Mouse (Mus musculus) neural tube, embryonic 15.5 days (tissue): ENCODE measurements at regions not wholly inside any gene's neighbourhood (a gene's known extent, or its start where the extent isn't known, plus 50 kb on each side); places are given as distances from the start of the nearest gene placed in this dataset.

ENCODE experiments used
- ATAC-seq: fragments of 200-750 bp; cut with Nextera tagmentation; 2 replicates; pipeline ENCODE4 v1.8.0; 2017; ENCODE audit warnings: mild to moderate bottlenecking, moderate TSS enrichment, moderate library complexity; ENCODE audit not compliant: low FRiP score
- H3K27ac ChIP-seq: fragments of 300-500 bp; sonication (generic); replicated peaks from 2 replicates; pipeline ENCODE4 v1.5.1; 2015; ENCODE audit warnings: mild to moderate bottlenecking, inconsistent platforms
- H3K27me3 ChIP-seq: fragments of 300-500 bp; sonication (generic); replicated peaks from 2 replicates; pipeline ENCODE4 v1.6.1; 2015; ENCODE audit warnings: inconsistent platforms
- H3K36me3 ChIP-seq: fragments of 300-500 bp; sonication (generic); 2 replicates; pipeline ENCODE4 v1.6.1; 2015; ENCODE audit warnings: inconsistent platforms
- H3K4me1 ChIP-seq: fragments of 300-500 bp; sonication (generic); 2 replicates; pipeline ENCODE4 v1.6.1; 2015; ENCODE audit warnings: inconsistent platforms
- H3K4me2 ChIP-seq: fragments of 300-500 bp; sonication (generic); 2 replicates; pipeline ENCODE4 v1.6.1; 2015; ENCODE audit warnings: inconsistent platforms, mild to moderate bottlenecking, moderate library complexity
- H3K4me3 ChIP-seq: fragments of 300-500 bp; sonication (generic); replicated peaks from 2 replicates; pipeline ENCODE4 v1.5.1; 2015; ENCODE audit warnings: mild to moderate bottlenecking, inconsistent platforms
- H3K9ac ChIP-seq: fragments of 300-500 bp; sonication (generic); replicated peaks from 2 replicates; pipeline ENCODE4 v1.6.1; 2015; ENCODE audit warnings: mild to moderate bottlenecking, inconsistent platforms
- H3K9me3 ChIP-seq: fragments of 300-500 bp; sonication (generic); replicated peaks from 2 replicates; pipeline ENCODE4 v1.6.1; 2016; ENCODE audit warnings: inconsistent platforms
- WGBS: fragments of 180-500 bp; shearing (Covaris S2); methylation state at CpG from one replicate; pipeline ENCODE4 v1.1.7; 2015; ENCODE audit warnings: mixed read lengths; 5-methylcytosine and 5-hydroxymethylcytosine counted together

GRCm38 (mm10) chr10:95083341-95084148, 138.9 kb upstream of the Plxnc1 start:
- no peaks in the 10 kb centered on the region for H3K9me3 ChIP-seq
- H3K27ac ChIP-seq = no peak overlapping the region
- ATAC-seq = no peak
- H3K4me2 ChIP-seq = no peak overlapping the region
- H3K4me3 ChIP-seq = no peak overlapping the region
- no peak overlapping the region for H3K9ac ChIP-seq
- H3K36me3 ChIP-seq = no peaks in the 10 kb centered on the region
- 0 out of 2 replicates have a peak, but pooled peaks cover 6% of the 10 kb centered on the region for H3K27me3 ChIP-seq
- peaks cover 17% of the 10 kb centered on the region for H3K4me1 ChIP-seq
- 46% methylated on average over 14 of the region's 14 CpGs for WGBS

DNA sequence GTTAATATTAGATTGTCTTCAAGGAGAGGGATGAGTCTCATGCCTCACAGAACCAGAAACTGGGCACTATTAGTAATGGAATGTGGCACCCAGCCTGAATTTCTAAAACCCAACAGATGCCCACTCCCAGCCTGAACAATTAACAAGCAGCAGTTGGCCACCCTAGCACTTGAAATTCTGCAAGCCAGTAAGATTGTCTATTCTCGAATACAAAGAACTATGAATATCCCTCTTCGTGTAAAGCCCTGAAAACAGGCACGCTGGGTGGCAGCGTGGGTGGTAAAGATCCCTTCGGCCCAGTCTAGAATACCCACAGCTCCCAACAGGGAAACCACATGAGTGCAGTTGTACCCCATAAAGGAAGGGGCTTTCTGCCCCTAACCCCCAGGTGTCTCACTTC, 138.0 kb upstream of the Plxnc1 start:
- no peak for ATAC-seq
- Histone ChIP-seq H3K4me1 (peaks cover 10% of the 10 kb centered on the region), H3K27me3 (0 out of 2 replicates have a peak, but pooled peaks cover 6% of the 10 kb centered on the region), H3K9ac (no peak overlapping the region), H3K36me3 (no peaks in the 10 kb centered on the region), H3K9me3 (no peaks in the 10 kb centered on the region), H3K4me2 (no peak overlapping the region), H3K27ac (no peak overlapping the region), H3K4me3 (no peak overlapping the region)
- WGBS = 79% methylated on average over 5 of the region's 5 CpGs

DNA sequence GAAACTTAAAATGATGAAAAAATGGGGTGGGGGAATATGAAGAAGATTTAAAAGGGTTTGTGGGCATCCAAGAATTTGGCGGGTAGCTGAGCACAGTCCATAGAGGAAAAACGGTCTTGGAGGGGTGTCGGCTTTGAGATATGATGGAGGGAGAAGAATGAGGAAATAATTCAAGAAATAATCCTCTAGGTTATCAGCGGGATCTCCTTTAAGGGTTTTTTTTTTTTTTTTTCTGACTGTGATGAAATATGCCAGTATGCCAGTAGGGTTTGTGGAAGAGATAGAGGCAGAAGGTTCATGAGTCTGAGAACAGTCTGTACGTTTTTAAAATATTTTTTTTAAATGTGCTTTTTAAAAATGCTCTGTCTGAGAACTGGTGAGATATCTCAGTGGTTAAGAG, 135.3 kb upstream of the Plxnc1 start:
- Histone ChIP-seq H3K4me1 (peaks cover 9% of the 10 kb centered on the region; the same call in 1 of the 2 replicates), H3K4me3 (no peak overlapping the region), H3K27ac (no peak overlapping the region), H3K4me2 (no peak overlapping the region), H3K27me3 (no peaks in the 10 kb centered on the region), H3K9ac (no peak overlapping the region), H3K36me3 (no peaks in the 10 kb centered on the region), H3K9me3 (no peaks in the 10 kb centered on the region)
- 94% methylated on average over 5 of the region's 5 CpGs for WGBS
- ATAC-seq = no peak

DNA sequence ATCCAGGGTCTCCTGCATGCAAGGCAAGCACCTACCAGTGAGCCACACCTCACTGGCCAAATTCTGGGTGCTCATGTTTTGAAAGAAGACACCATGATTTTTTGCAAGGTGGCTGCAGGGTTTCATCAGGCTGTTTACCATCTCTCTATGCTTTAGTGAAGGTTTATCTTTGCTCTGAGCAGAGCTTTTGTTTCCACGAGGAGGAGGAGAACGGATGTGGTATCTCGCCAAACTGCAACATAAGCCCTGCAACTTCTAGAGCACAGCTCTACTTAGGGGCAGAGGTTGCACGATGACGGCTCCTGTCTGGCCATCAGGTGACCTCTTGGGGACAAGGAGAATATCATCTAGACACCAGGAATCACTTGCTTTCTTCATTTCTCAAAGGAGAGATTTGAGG, 131.8 kb upstream of the Plxnc1 start:
- Histone ChIP-seq H3K4me2 (no peak overlapping the region), H3K9me3 (no peaks in the 10 kb centered on the region), H3K9ac (no peak overlapping the region), H3K4me3 (no peak overlapping the region), H3K4me1 (peaks cover 5% of the 10 kb centered on the region; the same call in 1 of the 2 replicates), H3K27me3 (no peaks in the 10 kb centered on the region), H3K27ac (no peak overlapping the region), H3K36me3 (no peaks in the 10 kb centered on the region)
- 89% methylated on average over 5 of the region's 5 CpGs for WGBS
- no peak for ATAC-seq

DNA sequence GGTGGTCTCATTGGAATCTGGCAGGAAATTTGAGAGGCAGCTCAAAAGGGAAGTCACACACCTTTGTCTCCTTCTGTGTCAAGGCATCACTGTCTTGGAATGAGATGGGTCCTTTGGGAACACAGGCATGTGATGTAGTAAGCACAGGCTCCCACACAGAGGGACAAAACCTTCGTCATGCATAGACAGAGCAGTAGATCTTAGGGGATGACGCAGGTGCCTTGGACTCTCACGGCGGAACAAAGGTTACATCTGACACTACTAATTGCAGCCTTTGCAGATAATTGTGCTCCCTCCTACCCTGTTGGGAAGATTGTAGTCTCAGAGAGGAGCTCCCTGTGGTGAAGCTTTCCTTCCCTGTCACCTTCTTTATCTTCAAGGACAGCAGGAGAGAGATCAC, 131.3 kb upstream of the Plxnc1 start:
- Histone ChIP-seq H3K27me3 (no peaks in the 10 kb centered on the region), H3K27ac (no peak overlapping the region), H3K4me2 (no peak overlapping the region), H3K9ac (no peak overlapping the region), H3K4me3 (no peak overlapping the region), H3K4me1 (peaks cover 5% of the 10 kb centered on the region; the same call in 1 of the 2 replicates), H3K9me3 (no peaks in the 10 kb centered on the region), H3K36me3 (no peaks in the 10 kb centered on the region)
- WGBS = 52% methylated on average over 4 of the region's 4 CpGs
- ATAC-seq = no peak

DNA sequence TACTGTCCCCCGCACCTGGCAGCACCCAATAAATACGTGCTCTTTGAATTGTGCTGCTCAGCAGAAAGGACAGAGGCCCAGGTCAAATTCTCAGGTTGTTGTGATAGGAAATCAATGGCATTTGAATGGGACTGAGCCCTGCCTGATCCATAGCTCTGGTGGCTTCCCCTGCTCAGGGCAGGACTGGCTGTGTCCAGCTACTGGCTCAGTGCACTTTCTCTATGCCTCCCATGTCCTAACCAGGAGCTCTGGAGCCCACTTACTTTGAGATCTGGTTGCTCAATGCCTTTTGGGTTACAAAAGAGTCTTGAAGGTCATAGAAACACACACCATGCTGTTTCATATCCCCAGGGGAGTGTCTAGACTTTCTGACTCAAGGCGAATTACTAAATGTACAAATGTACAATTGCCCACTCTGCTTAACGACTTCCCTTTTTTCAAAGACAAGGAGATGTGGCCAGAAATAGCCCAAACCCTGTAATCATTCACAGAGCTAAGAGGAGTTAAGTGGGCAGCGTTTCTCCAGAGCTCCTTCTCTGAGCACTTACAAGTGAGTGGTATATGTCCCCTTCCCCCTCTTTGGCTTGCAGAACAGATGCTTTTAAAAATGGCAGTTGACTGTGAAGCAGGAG, 130.4 kb upstream of the Plxnc1 start:
- H3K27me3 ChIP-seq = no peaks in the 10 kb centered on the region
- no peaks in the 10 kb centered on the region for H3K36me3 ChIP-seq
- H3K4me1 ChIP-seq = peaks cover 5% of the 10 kb centered on the region; the same call in 1 of the 2 replicates
- no peaks in the 10 kb centered on the region for H3K9me3 ChIP-seq
- WGBS = 43% methylated on average over 5 of the region's 5 CpGs
- no peak for ATAC-seq
- no peak overlapping the region for H3K27ac ChIP-seq
- H3K9ac ChIP-seq = no peak overlapping the region
- no peak overlapping the region for H3K4me3 ChIP-seq
- no peak overlapping the region for H3K4me2 ChIP-seq

- peaks cover 5% of the 10 kb centered on the region; the same call in 1 of the 2 replicates for H3K4me1 ChIP-seq
- H3K27ac ChIP-seq = no peak overlapping the region
- no peak overlapping the region for H3K4me2 ChIP-seq
- 92% methylated on average over 2 of the region's 2 CpGs for WGBS
- no peak for ATAC-seq
- H3K9me3 ChIP-seq = no peaks in the 10 kb centered on the region
- H3K27me3 ChIP-seq = no peaks in the 10 kb centered on the region
- H3K9ac ChIP-seq = no peak overlapping the region
- no peak overlapping the region for H3K4me3 ChIP-seq
- no peaks in the 10 kb centered on the region for H3K36me3 ChIP-seq
Measured at GRCm38 (mm10) chr10:95074381-95074780, 129.7 kb upstream of the Plxnc1 start.

DNA sequence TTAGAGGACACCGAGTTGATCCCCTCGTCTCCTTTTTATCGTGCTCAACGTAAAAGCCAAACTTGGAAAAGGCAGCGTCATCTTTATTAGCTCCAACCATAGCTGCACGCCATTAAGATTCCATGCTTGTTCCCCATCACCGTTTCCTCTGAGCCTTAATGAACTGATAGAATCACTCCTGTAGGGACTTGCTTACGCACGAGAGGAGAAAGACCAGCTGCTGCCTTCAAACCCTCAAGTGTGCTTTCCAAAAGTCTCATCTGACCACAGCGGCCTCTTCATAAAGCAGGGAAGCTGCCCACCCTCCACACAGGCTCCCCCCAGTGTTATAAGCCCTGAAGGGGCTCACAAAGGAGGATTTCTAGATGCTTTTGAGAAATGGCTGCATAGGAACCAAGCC, 123.3 kb upstream of the Plxnc1 start:
- Histone ChIP-seq H3K9ac (no peak overlapping the region), H3K4me3 (no peak overlapping the region), H3K9me3 (0 out of 2 replicates have a peak, but pooled peaks cover 2% of the 10 kb centered on the region), H3K4me2 (no peak overlapping the region), H3K27me3 (no peaks in the 10 kb centered on the region), H3K27ac (no peak overlapping the region), H3K4me1 (no peaks in the 10 kb centered on the region), H3K36me3 (no peaks in the 10 kb centered on the region)
- 66% methylated on average over 10 of the region's 10 CpGs for WGBS
- no peak for ATAC-seq

GRCm38 (mm10) chr10:95066774-95067173, 122.1 kb upstream of the Plxnc1 start:
- no peaks in the 10 kb centered on the region for H3K27me3 ChIP-seq
- H3K27ac ChIP-seq = no peak overlapping the region
- H3K4me2 ChIP-seq = no peak overlapping the region
- 0 out of 2 replicates have a peak, but pooled peaks cover 2% of the 10 kb centered on the region for H3K9me3 ChIP-seq
- no peak overlapping the region for H3K9ac ChIP-seq
- H3K36me3 ChIP-seq = no peaks in the 10 kb centered on the region
- 83% methylated on average over 6 of the region's 6 CpGs for WGBS
- no peaks in the 10 kb centered on the region for H3K4me1 ChIP-seq
- no peak for ATAC-seq
- no peak overlapping the region for H3K4me3 ChIP-seq

DNA sequence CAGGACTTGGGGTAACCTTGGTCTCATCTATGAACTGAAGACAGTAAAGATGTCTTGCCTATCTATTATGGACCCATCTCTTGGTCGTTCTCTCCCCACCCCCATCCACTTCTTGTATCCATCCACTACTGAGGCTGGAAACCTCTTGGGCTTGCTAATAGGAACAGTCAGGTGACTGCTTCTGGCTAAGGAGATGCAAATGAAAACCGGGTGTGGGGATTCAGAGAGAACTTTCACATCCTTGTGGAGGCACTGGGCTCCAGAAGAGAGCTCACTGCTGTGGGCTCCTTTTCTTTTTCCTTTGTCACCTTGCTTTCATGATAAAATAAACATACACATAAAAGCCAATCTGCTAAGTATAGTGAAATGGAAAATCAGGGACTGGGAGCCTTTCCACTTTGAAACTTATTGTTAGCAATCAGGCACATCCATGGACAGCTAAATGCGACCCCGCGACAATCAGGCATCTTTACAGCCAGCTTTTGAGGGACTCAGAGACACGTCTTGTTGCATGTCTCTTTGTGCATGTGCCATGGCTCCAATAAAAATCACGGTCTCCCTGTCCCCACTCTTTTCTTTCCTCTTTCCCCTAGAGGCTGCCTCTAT, 115.0 kb upstream of the Plxnc1 start:
- Histone ChIP-seq H3K4me2 (no peak overlapping the region), H3K9me3 (0 out of 2 replicates have a peak, but pooled peaks cover 2% of the 10 kb centered on the region), H3K9ac (no peak overlapping the region), H3K27ac (no peak overlapping the region), H3K4me3 (no peak overlapping the region), H3K27me3 (no peaks in the 10 kb centered on the region), H3K4me1 (peaks cover 26% of the 10 kb centered on the region), H3K36me3 (no peaks in the 10 kb centered on the region)
- WGBS = 68% methylated on average over 7 of the region's 7 CpGs
- no peak for ATAC-seq

DNA sequence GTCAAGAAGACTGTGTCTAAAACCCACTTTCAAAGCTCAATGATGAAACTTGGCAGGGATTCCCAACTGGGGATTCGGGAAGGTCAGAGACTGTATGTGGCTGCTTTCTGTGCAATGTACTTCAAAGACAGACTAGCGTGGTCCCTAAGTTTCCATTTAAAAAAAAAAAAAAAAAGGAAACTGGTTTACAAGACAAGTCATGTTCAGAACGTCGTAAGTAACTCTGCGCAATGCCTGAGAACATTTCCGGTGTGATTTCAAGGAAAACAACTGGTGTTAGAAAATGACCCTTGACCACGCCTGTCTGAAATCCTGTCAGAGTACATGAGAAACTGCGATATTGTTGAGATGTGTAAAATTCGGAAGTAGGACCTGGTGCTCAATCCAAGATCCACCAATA, 114.4 kb upstream of the Plxnc1 start:
- 88% methylated on average over 9 of the region's 9 CpGs for WGBS
- Histone ChIP-seq H3K27ac (no peak overlapping the region), H3K4me3 (no peak overlapping the region), H3K4me1 (peaks cover 26% of the 10 kb centered on the region), H3K36me3 (no peaks in the 10 kb centered on the region), H3K9ac (no peak overlapping the region), H3K4me2 (no peak overlapping the region), H3K27me3 (no peaks in the 10 kb centered on the region), H3K9me3 (no peaks in the 10 kb centered on the region)
- ATAC-seq = no peak
